Mouse (Mus musculus) lung, embryonic 15.5 days (tissue): ENCODE data around the gene Acaa1a. TPM values are rescaled to one million over a fixed set of nuclear protein-coding genes. Genes with fewer than 3 reads are reported as not detected.
"Not testable (repeated sequence)": the region's sequence is repeated elsewhere in the genome, so short reads cannot be mapped to it uniquely, and the experiment has no call there.

Source experiments
- ATAC-seq: fragments of 200-750 bp; cut with Nextera tagmentation; 2 replicates; pipeline ENCODE4 v1.8.0; 2017; ENCODE audit warnings: moderate number of reproducible peaks, borderline replicate concordance; ENCODE audit not compliant: low FRiP score, low TSS enrichment; ENCODE audit errors: extremely low read depth
- H3K27ac ChIP-seq: fragments of 300-500 bp; sonication (generic); 2 replicates; pipeline ENCODE4 v1.5.1; 2015; ENCODE audit warnings: moderate library complexity, mild to moderate bottlenecking, inconsistent platforms
- H3K27me3 ChIP-seq: fragments of 300-500 bp; sonication (generic); 2 replicates; pipeline ENCODE4 v1.6.1; 2015; ENCODE audit warnings: inconsistent platforms
- H3K36me3 ChIP-seq: fragments of 300-500 bp; sonication (generic); 2 replicates; pipeline ENCODE4 v1.6.1; 2015; ENCODE audit warnings: inconsistent platforms
- H3K4me1 ChIP-seq: fragments of 300-500 bp; sonication (generic); 2 replicates; pipeline ENCODE4 v1.6.1; 2015; ENCODE audit warnings: inconsistent platforms
- H3K4me2 ChIP-seq: fragments of 300-500 bp; sonication (generic); 2 replicates; pipeline ENCODE4 v1.6.1; 2015; ENCODE audit warnings: inconsistent platforms, mild to moderate bottlenecking, moderate library complexity
- H3K4me3 ChIP-seq: fragments of 300-500 bp; sonication (generic); 2 replicates; pipeline ENCODE4 v1.5.1; 2015; ENCODE audit warnings: mild to moderate bottlenecking, inconsistent platforms
- H3K9ac ChIP-seq: fragments of 300-500 bp; sonication (generic); 2 replicates; pipeline ENCODE4 v1.6.1; 2015; ENCODE audit warnings: inconsistent platforms
- H3K9me3 ChIP-seq: fragments of 300-500 bp; sonication (generic); 2 replicates; pipeline ENCODE4 v1.6.1; 2016; ENCODE audit warnings: inconsistent platforms
- WGBS: fragments of 180-500 bp; shearing (Covaris S2); methylation state at CpG from one replicate; pipeline ENCODE4 v1.1.7; 2015; 5-methylcytosine and 5-hydroxymethylcytosine counted together
- polyA plus RNA-seq: library from polyadenylated mRNA; unstranded; fragments of >200 nt; fragmentation: Nextera tagmentation; extraction: Ambion mirVana; gene quantifications from 2 replicates; pipeline ENCODE4 v1.2.1, GENCODE M21; 2015

Acaa1a gene
- polyA plus RNA-seq, 1 experiment from 2014 or later = 121 TPM

- no peak overlapping the region for H3K9ac ChIP-seq
- no peaks in the 10 kb centered on the region for H3K9me3 ChIP-seq
- H3K27me3 ChIP-seq = no peaks in the 10 kb centered on the region
- ATAC-seq = no peak
- 0 out of 2 replicates have a peak, but pooled peaks cover 6% of the 10 kb centered on the region for H3K4me1 ChIP-seq
- no peaks in the 10 kb centered on the region for H3K36me3 ChIP-seq
- no peak overlapping the region for H3K4me2 ChIP-seq
- no peak overlapping the region for H3K4me3 ChIP-seq
- WGBS = 92% methylated on average over 5 of the region's 5 CpGs
- H3K27ac ChIP-seq = no peak overlapping the region
Observed at GRCm38 (mm10) chr9:119361416-119361815, 21.9 kb downstream of the Acaa1a start.

- no peaks in the 10 kb centered on the region for H3K27me3 ChIP-seq
- no peak overlapping the region for H3K4me2 ChIP-seq
- no peak overlapping the region for H3K9ac ChIP-seq
- no peaks in the 10 kb centered on the region for H3K9me3 ChIP-seq
- 73% methylated on average over 12 of the region's 12 CpGs for WGBS
- H3K27ac ChIP-seq = no peak overlapping the region
- 0 out of 2 replicates have a peak, but pooled peaks cover 2% of the 10 kb centered on the region for H3K4me1 ChIP-seq
- H3K4me3 ChIP-seq = no peak overlapping the region
- ATAC-seq = no peak
- no peaks in the 10 kb centered on the region for H3K36me3 ChIP-seq
Observed at GRCm38 (mm10) chr9:119363229-119363628, 23.8 kb downstream of the Acaa1a start.

GRCm38 (mm10) chr9:119365284-119365683 is 25.8 kb downstream of the Acaa1a start, which contains the start of gene Slc22a14:
TSS of gene Slc22a14 (minus strand) at chr9:119365553.
- Histone ChIP-seq H3K4me2 (no peak within 1 kb of the TSS), H3K4me3 (no peak within 1 kb of the TSS), H3K9ac (no peak within 1 kb of the TSS), H3K27me3 (no peaks in the 10 kb centered on the region), H3K27ac (no peak within 1 kb of the TSS), H3K4me1 (no peaks in the 10 kb centered on the region), H3K9me3 (no peaks in the 10 kb centered on the region), H3K36me3 (no peaks in the 10 kb centered on the region)
- 50% methylated on average over 7 of the region's 7 CpGs for WGBS
- no peak; the same call in 1 of the 2 replicates for ATAC-seq

GRCm38 (mm10) chr9:119368367-119368766 is 28.9 kb downstream of the Acaa1a start:
- Histone ChIP-seq H3K4me3 (no peak overlapping the region), H3K27ac (no peak overlapping the region), H3K4me1 (no peaks in the 10 kb centered on the region), H3K27me3 (no peaks in the 10 kb centered on the region), H3K4me2 (no peak overlapping the region), H3K9ac (no peak overlapping the region), H3K9me3 (no peaks in the 10 kb centered on the region), H3K36me3 (no peaks in the 10 kb centered on the region)
- ATAC-seq = no peak
- 89% methylated on average over 3 of the region's 3 CpGs for WGBS

DNA sequence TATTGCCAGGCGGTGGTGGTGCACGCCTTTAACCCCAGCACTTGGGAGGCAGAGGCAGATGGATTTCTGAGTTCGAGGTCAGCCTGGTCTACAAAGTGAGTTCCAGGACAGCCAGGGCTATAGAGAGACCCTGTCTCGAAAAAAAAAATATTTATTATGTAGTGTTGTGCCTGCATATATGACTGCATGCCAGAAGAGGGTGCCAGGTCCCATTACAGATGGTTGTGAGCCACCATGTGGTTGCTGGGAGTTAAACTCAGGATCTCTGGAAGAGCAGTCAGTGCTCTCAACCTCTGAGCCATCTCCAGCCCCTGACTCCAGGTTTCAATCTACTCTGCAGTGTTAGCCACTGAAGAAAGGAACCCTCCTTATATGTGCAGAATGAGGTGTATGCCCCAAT is 31.3 kb downstream of the Acaa1a start:
- H3K4me2 ChIP-seq, ATAC-seq, H3K4me3 ChIP-seq, H3K4me1 ChIP-seq, H3K9ac ChIP-seq, H3K27ac ChIP-seq, H3K27me3 ChIP-seq, H3K9me3 ChIP-seq, H3K36me3 ChIP-seq: not testable (repeated sequence)
- 81% methylated on average over 4 of the region's 4 CpGs for WGBS

- H3K36me3 ChIP-seq = no peaks in the 10 kb centered on the region
- ATAC-seq = no peak
- 56% methylated on average over 4 of the region's 4 CpGs for WGBS
- no peak overlapping the region for H3K9ac ChIP-seq
- no peak overlapping the region for H3K27ac ChIP-seq
- H3K4me1 ChIP-seq = no peaks in the 10 kb centered on the region
- H3K9me3 ChIP-seq = no peaks in the 10 kb centered on the region
- H3K27me3 ChIP-seq = no peaks in the 10 kb centered on the region
- H3K4me3 ChIP-seq = no peak overlapping the region
- no peak overlapping the region for H3K4me2 ChIP-seq
Observed at GRCm38 (mm10) chr9:119371251-119371650, 31.8 kb downstream of the Acaa1a start.

GRCm38 (mm10) chr9:119375008-119375407 is 35.5 kb downstream of the Acaa1a start:
- ATAC-seq = no peak
- Histone ChIP-seq H3K9me3 (no peaks in the 10 kb centered on the region), H3K4me2 (no peak overlapping the region), H3K9ac (no peak overlapping the region), H3K27me3 (no peaks in the 10 kb centered on the region), H3K27ac (no peak overlapping the region), H3K4me3 (no peak overlapping the region), H3K36me3 (0 out of 2 replicates have a peak, but pooled peaks cover 2% of the 10 kb centered on the region), H3K4me1 (no peaks in the 10 kb centered on the region)
- WGBS = 46% methylated on average over 3 of the region's 3 CpGs

- 0 out of 2 replicates have a peak, but pooled peaks cover 2% of the 10 kb centered on the region for H3K36me3 ChIP-seq
- no peak overlapping the region for H3K4me2 ChIP-seq
- no peaks in the 10 kb centered on the region for H3K27me3 ChIP-seq
- 54% methylated on average over 6 of the region's 6 CpGs for WGBS
- no peak overlapping the region for H3K9ac ChIP-seq
- H3K27ac ChIP-seq = no peak overlapping the region
- H3K4me3 ChIP-seq = no peak overlapping the region
- no peaks in the 10 kb centered on the region for H3K9me3 ChIP-seq
- no peak for ATAC-seq
- no peaks in the 10 kb centered on the region for H3K4me1 ChIP-seq
Observed at GRCm38 (mm10) chr9:119375556-119375955, 36.1 kb downstream of the Acaa1a start.

- Histone ChIP-seq H3K4me2 (no peak overlapping the region), H3K27ac (no peak overlapping the region), H3K4me3 (no peak overlapping the region), H3K9ac (no peak overlapping the region), H3K36me3 (0 out of 2 replicates have a peak, but pooled peaks cover 2% of the 10 kb centered on the region), H3K4me1 (no peaks in the 10 kb centered on the region), H3K27me3 (no peaks in the 10 kb centered on the region), H3K9me3 (no peaks in the 10 kb centered on the region)
- no peak for ATAC-seq
- 88% methylated on average over 4 of the region's 4 CpGs for WGBS
Observed at GRCm38 (mm10) chr9:119378231-119378630, 38.8 kb downstream of the Acaa1a start.

GRCm38 (mm10) chr9:119382603-119383002 is 43.1 kb downstream of the Acaa1a start:
- Histone ChIP-seq H3K27ac (no peak overlapping the region), H3K4me2 (no peak overlapping the region), H3K4me3 (no peak overlapping the region), H3K27me3 (no peaks in the 10 kb centered on the region), H3K9me3 (no peaks in the 10 kb centered on the region), H3K4me1 (no peaks in the 10 kb centered on the region), H3K36me3 (0 out of 2 replicates have a peak, but pooled peaks cover 2% of the 10 kb centered on the region), H3K9ac (no peak overlapping the region)
- WGBS = 58% methylated on average over 6 of the region's 6 CpGs
- no peak for ATAC-seq

DNA sequence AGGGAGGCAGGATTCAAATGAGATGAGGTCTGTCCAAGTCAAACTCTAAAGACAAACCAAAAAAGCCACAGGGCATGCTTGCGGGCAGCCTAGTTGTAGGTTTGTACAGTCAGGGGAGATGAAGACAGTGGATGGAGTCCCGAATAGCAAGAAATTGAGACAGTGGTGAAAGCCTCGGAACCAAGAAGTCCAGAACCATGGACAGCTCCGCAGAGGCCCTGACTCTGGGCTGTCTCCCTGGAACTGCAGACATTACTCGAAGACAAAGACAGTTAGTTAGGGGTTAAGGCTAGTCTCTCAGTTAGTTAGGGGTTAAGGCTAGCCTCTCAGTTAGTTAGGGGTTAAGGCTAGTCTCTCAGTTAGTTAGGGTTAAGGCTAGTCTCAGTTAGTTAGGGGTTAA is 49.5 kb downstream of the Acaa1a start:
- no peak for ATAC-seq
- H3K36me3 ChIP-seq = no peaks in the 10 kb centered on the region
- no peak overlapping the region for H3K9ac ChIP-seq
- 48% methylated on average over 5 of the region's 5 CpGs for WGBS
- no peak overlapping the region for H3K4me2 ChIP-seq
- no peak overlapping the region for H3K27ac ChIP-seq
- H3K4me1 ChIP-seq = no peaks in the 10 kb centered on the region
- no peaks in the 10 kb centered on the region for H3K27me3 ChIP-seq
- H3K4me3 ChIP-seq = no peak overlapping the region
- H3K9me3 ChIP-seq = no peaks in the 10 kb centered on the region

- Histone ChIP-seq H3K4me1 (no peaks in the 10 kb centered on the region), H3K4me2 (no peak overlapping the region), H3K27ac (no peak overlapping the region), H3K4me3 (no peak overlapping the region), H3K27me3 (no peaks in the 10 kb centered on the region), H3K9ac (no peak overlapping the region), H3K36me3 (no peaks in the 10 kb centered on the region), H3K9me3 (no peaks in the 10 kb centered on the region)
- ATAC-seq = no peak
- 85% methylated on average over 2 of the region's 2 CpGs for WGBS
Observed at GRCm38 (mm10) chr9:119390214-119390613, 50.7 kb downstream of the Acaa1a start.

GRCm38 (mm10) chr9:119394808-119395207 is 55.3 kb downstream of the Acaa1a start:
- H3K4me2 ChIP-seq = no peak overlapping the region
- H3K9ac ChIP-seq = no peak overlapping the region
- no peak overlapping the region for H3K4me3 ChIP-seq
- 78% methylated on average over 1 of the region's 1 CpGs for WGBS
- no peak for ATAC-seq
- no peaks in the 10 kb centered on the region for H3K27me3 ChIP-seq
- no peaks in the 10 kb centered on the region for H3K36me3 ChIP-seq
- H3K27ac ChIP-seq = no peak overlapping the region
- H3K9me3 ChIP-seq = no peaks in the 10 kb centered on the region
- no peaks in the 10 kb centered on the region for H3K4me1 ChIP-seq
